Mouse (Mus musculus) midbrain, postnatal 0 days (tissue): ENCODE data around the gene Slc27a1. TPM values are rescaled to one million over a fixed set of nuclear protein-coding genes. Genes with fewer than 3 reads are reported as not detected.

Experiments used
- ATAC-seq: fragments of 200-750 bp; cut with Nextera tagmentation; 2 replicates; pipeline ENCODE4 v1.8.0; 2017; ENCODE audit warnings: moderate number of reproducible peaks, mild to moderate bottlenecking, moderate TSS enrichment, moderate library complexity; ENCODE audit not compliant: low FRiP score
- DNase-seq: peaks from one replicate; pipeline ENCODE4 v3.0.0-alpha.2; 2015; ENCODE audit warnings: low spot score
- H3K27ac ChIP-seq: fragments of 300-500 bp; sonication (generic); 2 replicates; pipeline ENCODE4 v1.5.1; 2014; ENCODE audit warnings: low read depth, mild to moderate bottlenecking, low read length, mixed read lengths
- H3K27me3 ChIP-seq: fragments of 300-500 bp; sonication (generic); 2 replicates; pipeline ENCODE4 v1.6.1; 2014; ENCODE audit warnings: low read length, control low read depth, mixed read lengths; ENCODE audit not compliant: insufficient read depth
- H3K36me3 ChIP-seq: fragments of 300-500 bp; sonication (generic); 2 replicates; pipeline ENCODE4 v1.6.1; 2014; ENCODE audit warnings: low read length, control low read depth, mixed read lengths; ENCODE audit not compliant: insufficient read depth
- H3K4me1 ChIP-seq: fragments of 300-500 bp; sonication (generic); 2 replicates; pipeline ENCODE4 v1.6.1; 2014; ENCODE audit warnings: mild to moderate bottlenecking, control low read depth, antibody characterized with exemption, low read length, mixed read lengths; ENCODE audit not compliant: insufficient read depth
- H3K4me2 ChIP-seq: fragments of 300-500 bp; sonication (generic); 2 replicates; pipeline ENCODE4 v1.6.1; 2014; ENCODE audit warnings: low read depth, mild to moderate bottlenecking, low read length, mixed read lengths; ENCODE audit not compliant: poor library complexity, severe bottlenecking
- H3K4me3 ChIP-seq: fragments of 300-500 bp; sonication (generic); 2 replicates; pipeline ENCODE4 v1.5.1; 2014; ENCODE audit warnings: low read depth, mild to moderate bottlenecking, low read length, moderate library complexity
- H3K9ac ChIP-seq: fragments of 300-500 bp; sonication (generic); replicated peaks from 2 replicates; pipeline ENCODE4 v1.6.1; 2014; ENCODE audit warnings: mild to moderate bottlenecking, low read length, moderate library complexity, mixed read lengths; ENCODE audit not compliant: poor library complexity, severe bottlenecking
- H3K9me3 ChIP-seq: fragments of 300-500 bp; sonication (generic); 2 replicates; pipeline ENCODE4 v1.6.1; 2016; ENCODE audit warnings: low read length, control low read depth
- CTCF ChIP-seq: IDR thresholded peaks from 2 replicates; pipeline ENCODE4 v1.5.1; 2016; ENCODE audit warnings: antibody characterized with exemption, mild to moderate bottlenecking
- WGBS: fragments of 180-500 bp; shearing (Covaris S2); extraction: QIAGEN DNeasy Blood & Tissue Kit; methylation state at CpG from one replicate; pipeline ENCODE4 v1.1.7; 2014; 5-methylcytosine and 5-hydroxymethylcytosine counted together
- polyA plus RNA-seq: library from polyadenylated mRNA; unstranded; fragments of >200 nt; fragmentation: Nextera tagmentation; extraction: Ambion mirVana; gene quantifications from 2 replicates; pipeline ENCODE4 v1.2.1, GENCODE M21; 2015
- total RNA-seq: library from RNA; depleted of rRNA; stranded (reverse); fragments of >200 nt; gene quantifications from 2 replicates; pipeline ENCODE4 v1.2.3, GENCODE M21; 2014

Slc27a1 gene
- total and polyA plus RNA-seq, 2 experiments from 2014 or later: 99.7 to 160 TPM

- Histone ChIP-seq H3K36me3 (no peaks in the 10 kb centered on the region), H3K4me2 (peak overlapping the region; percentile 95), H3K4me1 (peaks cover 10% of the 10 kb centered on the region), H3K9me3 (no peaks in the 10 kb centered on the region), H3K27ac (peak overlapping the region; percentile 98), H3K9ac (peak overlapping the region; percentile 87), H3K4me3 (peak overlapping the region; percentile 82), H3K27me3 (no peaks in the 10 kb centered on the region)
- peak; percentile 71 for DNase-seq
- WGBS: 5% methylated on average over 45 of the region's 60 CpGs
- peak; percentile 28; the same call in 1 of the 2 replicates for TF ChIP-seq CTCF
- peak; percentile 75 for ATAC-seq
Observed at GRCm38 (mm10) chr8:71592374-71593170, 23.9 kb downstream of the Slc27a1 start.

- peak overlapping the region; percentile 95; the same call in 1 of the 2 replicates for H3K4me2 ChIP-seq
- no peak overlapping the region for H3K9ac ChIP-seq
- no peak for ATAC-seq
- no peak overlapping the region for H3K27ac ChIP-seq
- no peak for TF ChIP-seq CTCF
- peaks cover 10% of the 10 kb centered on the region for H3K4me1 ChIP-seq
- no peaks in the 10 kb centered on the region for H3K27me3 ChIP-seq
- H3K9me3 ChIP-seq: no peaks in the 10 kb centered on the region
- H3K36me3 ChIP-seq: no peaks in the 10 kb centered on the region
- 89% methylated on average over 8 of the region's 8 CpGs for WGBS
- DNase-seq: no peak
- H3K4me3 ChIP-seq: no peak overlapping the region
Observed at GRCm38 (mm10) chr8:71593556-71594323, 25.1 kb downstream of the Slc27a1 start.

GRCm38 (mm10) chr8:71594324-71594722 is 25.6 kb downstream of the Slc27a1 start:
- Histone ChIP-seq H3K4me1 (peaks cover 10% of the 10 kb centered on the region), H3K36me3 (no peaks in the 10 kb centered on the region), H3K9ac (no peak overlapping the region), H3K27me3 (no peaks in the 10 kb centered on the region), H3K4me2 (no peak overlapping the region), H3K27ac (no peak overlapping the region), H3K4me3 (no peak overlapping the region), H3K9me3 (no peaks in the 10 kb centered on the region)
- no peak for TF ChIP-seq CTCF
- ATAC-seq (no peak), DNase-seq (no peak)
- 92% methylated on average over 4 of the region's 4 CpGs for WGBS

- DNase-seq (peak; percentile 85), ATAC-seq (peak; percentile 14; the same call in 1 of the 2 replicates)
- Histone ChIP-seq H3K27ac (no peak overlapping the region), H3K4me1 (peaks cover 6% of the 10 kb centered on the region), H3K4me3 (no peak overlapping the region), H3K4me2 (no peak overlapping the region), H3K9me3 (no peaks in the 10 kb centered on the region), H3K9ac (no peak overlapping the region), H3K36me3 (0 out of 2 replicates have a peak, but pooled peaks cover 3% of the 10 kb centered on the region), H3K27me3 (peaks cover 9% of the 10 kb centered on the region)
- TF ChIP-seq CTCF: peak; percentile 98
- 7% methylated on average over 27 of the region's 27 CpGs for WGBS
Observed at GRCm38 (mm10) chr8:71595862-71596261, 27.2 kb downstream of the Slc27a1 start.

- ATAC-seq (no peak), DNase-seq (no peak)
- H3K9ac ChIP-seq: no peak overlapping the region
- H3K27me3 ChIP-seq: peaks cover 9% of the 10 kb centered on the region
- 67% methylated on average over 6 of the region's 6 CpGs for WGBS
- H3K4me3 ChIP-seq: no peak overlapping the region
- H3K4me1 ChIP-seq: peaks cover 6% of the 10 kb centered on the region
- H3K27ac ChIP-seq: no peak overlapping the region
- H3K4me2 ChIP-seq: no peak overlapping the region
- 0 out of 2 replicates have a peak, but pooled peaks cover 3% of the 10 kb centered on the region for H3K36me3 ChIP-seq
- no peaks in the 10 kb centered on the region for H3K9me3 ChIP-seq
- TF ChIP-seq CTCF: no peak
Observed at GRCm38 (mm10) chr8:71596384-71596783, 27.7 kb downstream of the Slc27a1 start.

- 82% methylated on average over 4 of the region's 4 CpGs for WGBS
- H3K9me3 ChIP-seq: no peaks in the 10 kb centered on the region
- DNase-seq (no peak), ATAC-seq (no peak)
- H3K9ac ChIP-seq: no peak overlapping the region
- TF ChIP-seq CTCF: no peak
- peaks cover 6% of the 10 kb centered on the region for H3K4me1 ChIP-seq
- H3K4me3 ChIP-seq: no peak overlapping the region
- H3K27me3 ChIP-seq: peaks cover 9% of the 10 kb centered on the region
- no peak overlapping the region for H3K4me2 ChIP-seq
- H3K36me3 ChIP-seq: 0 out of 2 replicates have a peak, but pooled peaks cover 3% of the 10 kb centered on the region
- no peak overlapping the region for H3K27ac ChIP-seq
Observed at GRCm38 (mm10) chr8:71596798-71597197, 28.1 kb downstream of the Slc27a1 start.
